ENCODE assay signal across 44 mouse cellular contexts in genomic region chr7:25591226-25591625, GRCm38 (mm10). TPM values are rescaled to one million over a fixed set of nuclear protein-coding genes. Genes with fewer than 3 reads are reported as not detected.
"Had no signal": no experiment of that assay in that cellular context is flagged by ENCODE, and none has a peak within 500 bp of the region (broad histone marks: within the 10 kb centered on the region; RNA-seq: fewer than 3 reads in every experiment).

No protein-coding gene starts in this region.

- H3K4me1 ChIP-seq: heart, embryonic 13.5 days; heart, embryonic 15.5 days; hindbrain, embryonic 12.5 days; hindbrain, embryonic 13.5 days; hindbrain, embryonic 15.5 days; intestine, embryonic 15.5 days; kidney, embryonic 15.5 days had no signal

- ATAC-seq: hindbrain, embryonic 16.5 days; hindbrain, postnatal 0 days; inflammation-experienced regulatory T-cells, adult 6 months; intestine, embryonic 15.5 days; intestine, embryonic 16.5 days; intestine, postnatal 0 days had no signal

- H3K9ac ChIP-seq: heart, embryonic 13.5 days; heart, embryonic 15.5 days; hindbrain, embryonic 12.5 days; hindbrain, embryonic 13.5 days; hindbrain, embryonic 14.5 days; hindbrain, embryonic 15.5 days; intestine, embryonic 15.5 days; kidney, embryonic 15.5 days had no signal

- H3K4me2 ChIP-seq: heart, embryonic 11.5 days; heart, embryonic 13.5 days; heart, embryonic 15.5 days; hindbrain, embryonic 12.5 days; hindbrain, embryonic 13.5 days; hindbrain, embryonic 14.5 days; hindbrain, embryonic 15.5 days; intestine, embryonic 15.5 days; kidney, embryonic 15.5 days had no signal

- H3K36me3 ChIP-seq: heart, embryonic 13.5 days; heart, embryonic 15.5 days; hindbrain, embryonic 10.5 days; hindbrain, embryonic 12.5 days; hindbrain, embryonic 13.5 days; hindbrain, embryonic 15.5 days; intestine, embryonic 15.5 days; kidney, embryonic 15.5 days had no signal

- H3K27ac ChIP-seq: heart, embryonic 13.5 days; heart, embryonic 15.5 days; hindbrain, embryonic 10.5 days; hindbrain, embryonic 12.5 days; hindbrain, embryonic 13.5 days; hindbrain, embryonic 14.5 days; hindbrain, embryonic 15.5 days; hindbrain, postnatal 0 days; intestine, embryonic 15.5 days; kidney, embryonic 15.5 days; kidney, postnatal 0 days; layer of hippocampus, adult 2 months; left cerebral cortex, adult 2 months had no signal

- DNase-seq: heart, postnatal 10 days; heart, postnatal 14 days; heart, postnatal 4 days; kidney, adult 11 months; kidney, adult 18-20 months; kidney, adult 2 months; kidney, adult 8-10 months; kidney, adult 9 months; kidney, postnatal 10 days; kidney, postnatal 14 days; kidney, postnatal 25 days; kidney, postnatal 36 days; kidney, postnatal 4 days; layer of hippocampus, adult 9-11 months; layer of hippocampus, postnatal 36 days had no signal

- H3K4me3 ChIP-seq: heart, embryonic 13.5 days; heart, embryonic 15.5 days; hindbrain, embryonic 10.5 days; hindbrain, embryonic 12.5 days; hindbrain, embryonic 13.5 days; hindbrain, embryonic 15.5 days; intestine, embryonic 15.5 days; kidney, embryonic 15.5 days; layer of hippocampus, adult 2 months; left cerebral cortex, adult 2 months had no signal

- H3K9me3 ChIP-seq: heart, embryonic 13.5 days; heart, embryonic 15.5 days; hindbrain, embryonic 10.5 days; hindbrain, embryonic 12.5 days; hindbrain, embryonic 13.5 days; hindbrain, embryonic 15.5 days; intestine, embryonic 15.5 days; kidney, embryonic 15.5 days had no signal

- H3K27me3 ChIP-seq: heart, embryonic 13.5 days; heart, embryonic 15.5 days; hindbrain, embryonic 12.5 days; hindbrain, embryonic 13.5 days; hindbrain, embryonic 15.5 days; intestine, embryonic 15.5 days; kidney, embryonic 15.5 days had no signal

RNA-seq across cellular contexts. Expression of gene Erich4, which starts 24.5 kb away (rescaled TPM):
- total RNA-seq: heart, postnatal 10 days; heart, postnatal 4 days; hematopoietic stem cell, adult 5-6 weeks; hindbrain, postnatal 0 days; layer of hippocampus, adult 2 months; layer of hippocampus, adult 8-10 months; layer of hippocampus, postnatal 10 days; left cerebral cortex, adult 18-20 months; left cerebral cortex, adult 2 months; left cerebral cortex, adult 8-10 months had no signal
- polyA plus RNA-seq: heart, embryonic 11.5 days; heart, embryonic 13.5 days; heart, embryonic 14.5 days; heart, embryonic 15.5 days; hindbrain, embryonic 10.5 days; hindbrain, embryonic 11.5 days; hindbrain, embryonic 12.5 days; hindbrain, embryonic 13.5 days; hindbrain, embryonic 14.5 days; hindbrain, embryonic 15.5 days; hindbrain, embryonic 16.5 days; hindbrain, postnatal 0 days; inflammation-experienced regulatory T-cells, adult 6 months had no signal

RNA-seq across cellular contexts. Expression of gene Ceacam2, which starts 51.6 kb away (rescaled TPM):
- total RNA-seq: hematopoietic stem cell, adult 5-6 weeks; hindbrain, postnatal 0 days had no signal
- polyA plus RNA-seq: heart, embryonic 11.5 days; heart, embryonic 15.5 days; heart, embryonic 16.5 days; heart, postnatal 0 days; hindbrain, embryonic 10.5 days; hindbrain, embryonic 11.5 days; hindbrain, embryonic 12.5 days; hindbrain, postnatal 0 days; intestine, embryonic 14.5 days; intestine, embryonic 16.5 days; kidney, embryonic 16.5 days had no signal
